Mouse (Mus musculus): ENCODE results near the gene Nudt19.
"Not testable (repeated sequence)": the region's sequence is repeated elsewhere in the genome, so short reads cannot be mapped to it uniquely, and the experiment has no call there.

Gene Nudt19

GRCm38 (mm10) chr7:35565965-35566364 lies 9.9 kb upstream of the Nudt19 start:
- in situ Hi-C loops (cut with MboI, MseI) = loop anchor here in 1 of 2 experiments (5.0 kb wide), 1 partner anchor 69 kb away; no protein-coding TSS in a partner anchor

- in situ Hi-C loops (cut with MboI, MseI) = loop anchor here in 1 of 2 experiments (5.0 kb wide), 1 partner anchor 68 kb away; no protein-coding TSS in a partner anchor
Observed at GRCm38 (mm10) chr7:35564872-35565271, 8.8 kb upstream of the Nudt19 start.

GRCm38 (mm10) chr7:35564067-35564865 lies 8.2 kb upstream of the Nudt19 start:
- in situ Hi-C loops (cut with MboI, MseI) = no loop called here

GRCm38 (mm10) chr7:35563071-35563470 lies 7.0 kb upstream of the Nudt19 start:
- in situ Hi-C loops (cut with MboI, MseI) = no loop called here

GRCm38 (mm10) chr7:35559838-35560237 lies 3.7 kb upstream of the Nudt19 start:
- in situ Hi-C loops (cut with MboI, MseI) = no loop called here

GRCm38 (mm10) chr7:35558681-35559080 lies 2.6 kb upstream of the Nudt19 start:
- in situ Hi-C loops (cut with MboI, MseI) = no loop called here

- in situ Hi-C loops (cut with MboI, MseI) = no loop called here
Observed at GRCm38 (mm10) chr7:35557577-35557976, 1.5 kb upstream of the Nudt19 start.

GRCm38 (mm10) chr7:35556905-35557304 lies 801 bp upstream of the Nudt19 start:
- in situ Hi-C loops (cut with MboI, MseI) = no loop called here

GRCm38 (mm10) chr7:35555224-35556204 lies 590 bp downstream of the Nudt19 start:
- in situ Hi-C loops (cut with MboI, MseI) = no loop called here

GRCm38 (mm10) chr7:35554605-35555175 lies 1.4 kb downstream of the Nudt19 start:
- in situ Hi-C loops (cut with MboI, MseI) = no loop called here

- in situ Hi-C loops (cut with MboI, MseI) = no loop called here
Observed at GRCm38 (mm10) chr7:35553751-35554604, 2.1 kb downstream of the Nudt19 start.

GRCm38 (mm10) chr7:35545881-35546280 lies 10.2 kb downstream of the Nudt19 start:
- in situ Hi-C loops (cut with MboI, MseI) = loop anchor here in 1 of 2 experiments (10.0 kb wide), 1 partner anchor 481 kb away; no protein-coding TSS in a partner anchor

GRCm38 (mm10) chr7:35537562-35537961 lies 18.5 kb downstream of the Nudt19 start, which contains the start of gene Tdrd12:
Gene Tdrd12 (minus strand): TSS chr7:35537745.
- in situ Hi-C loops (cut with MboI, MseI) = no loop called here

GRCm38 (mm10) chr7:35535750-35536512 lies 20.2 kb downstream of the Nudt19 start:
- in situ Hi-C loops (cut with MboI, MseI) = no loop called here

GRCm38 (mm10) chr7:35530544-35530943 lies 25.6 kb downstream of the Nudt19 start:
- in situ Hi-C loops (cut with MboI, MseI) = not testable (repeated sequence)

GRCm38 (mm10) chr7:35530026-35530425 lies 26.1 kb downstream of the Nudt19 start:
- in situ Hi-C loops (cut with MboI, MseI) = no loop called here

- in situ Hi-C loops (cut with MboI, MseI) = no loop called here
Observed at GRCm38 (mm10) chr7:35526795-35527194, 29.3 kb downstream of the Nudt19 start.

GRCm38 (mm10) chr7:35501995-35502394 lies 54.1 kb downstream of the Nudt19 start:
- in situ Hi-C loops (cut with MboI, MseI) = no loop called here

GRCm38 (mm10) chr7:35497516-35497915 lies 58.6 kb downstream of the Nudt19 start:
- in situ Hi-C loops (cut with MboI, MseI) = loop anchor here in 1 of 2 experiments (5.0 kb wide), 1 partner anchor 70 kb away; no protein-coding TSS in a partner anchor

Measured in T-helper 17 cell (primary cell).